Mouse (Mus musculus): ENCODE measurements around the gene Atrn. TPM values are rescaled to one million over a fixed set of nuclear protein-coding genes. Genes with fewer than 3 reads are reported as not detected.

Gene Atrn
- polyA plus RNA-seq, 1 experiment from 2014 or later, result 3.0 TPM

DNA sequence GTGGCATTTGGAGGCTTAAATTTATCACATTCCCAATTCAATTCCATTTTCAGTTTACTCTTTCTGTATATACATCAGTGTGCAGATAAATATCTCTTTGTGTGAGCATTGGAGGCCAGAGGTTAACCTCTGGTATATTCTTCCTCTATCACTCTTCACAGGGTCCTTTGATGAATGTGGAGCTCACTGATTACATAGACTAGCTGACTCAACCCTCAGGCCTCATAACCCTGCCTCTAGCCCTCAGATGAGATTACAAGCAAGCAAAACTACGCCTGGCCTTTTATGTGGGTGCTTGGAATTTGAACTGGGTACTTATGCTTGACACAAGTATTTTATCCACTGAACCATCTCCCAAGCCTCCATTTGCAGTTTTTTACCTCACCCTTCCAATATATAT lies 68.6 kb downstream of the Atrn start:
- Histone ChIP-seq H3K4me1 (ENCODE audit: control insufficient read depth, low read depth, low read length) (peaks cover 60% of the 10 kb centered on the region), H3K9me3 (replicated peaks; ENCODE audit: control insufficient read depth, low read length) (no peaks in the 10 kb centered on the region), H3K27me3 (ENCODE audit: control insufficient read depth, insufficient read depth, low read depth, low read length) (no peaks in the 10 kb centered on the region), H3K9ac (ENCODE audit: low read depth, low read length) (no peak overlapping the region), H3K27ac (ENCODE audit: low read length) (peak overlapping the region; percentile 83), H3K4me2 (ENCODE audit: low read depth, low read length) (peak overlapping the region; percentile 25; the same call in 1 of the 2 replicates), H3K4me3 (ENCODE audit: low read depth, low read length) (no peak overlapping the region), H3K36me3 (ENCODE audit: control insufficient read depth, insufficient read depth) (peaks cover 4% of the 10 kb centered on the region)
- WGBS (ENCODE audit: insufficient replicate concordance), result 12% methylated on average over 1 of the region's 1 CpGs
- ATAC-seq (ENCODE audit: low read depth), result peak; percentile 86

- H3K4me2 ChIP-seq (ENCODE audit: low read depth, low read length), result peak overlapping the region; percentile 25
- peak; percentile 81 for ATAC-seq (ENCODE audit: low read depth)
- H3K27me3 ChIP-seq (ENCODE audit: control insufficient read depth, insufficient read depth, low read depth, low read length), result no peaks in the 10 kb centered on the region
- H3K36me3 ChIP-seq (ENCODE audit: control insufficient read depth, insufficient read depth), result peaks cover 10% of the 10 kb centered on the region
- peaks cover 49% of the 10 kb centered on the region for H3K4me1 ChIP-seq (ENCODE audit: control insufficient read depth, low read depth, low read length)
- H3K4me3 ChIP-seq (ENCODE audit: low read depth, low read length), result no peak overlapping the region
- H3K9me3 ChIP-seq (replicated peaks; ENCODE audit: control insufficient read depth, low read length), result no peaks in the 10 kb centered on the region
- H3K9ac ChIP-seq (ENCODE audit: low read depth, low read length), result peak overlapping the region; percentile 27; the same call in 1 of the 2 replicates
- peak overlapping the region; percentile 68 for H3K27ac ChIP-seq (ENCODE audit: low read length)
Observed at GRCm38 (mm10) chr2:130977589-130977988, 71.3 kb downstream of the Atrn start.

DNA sequence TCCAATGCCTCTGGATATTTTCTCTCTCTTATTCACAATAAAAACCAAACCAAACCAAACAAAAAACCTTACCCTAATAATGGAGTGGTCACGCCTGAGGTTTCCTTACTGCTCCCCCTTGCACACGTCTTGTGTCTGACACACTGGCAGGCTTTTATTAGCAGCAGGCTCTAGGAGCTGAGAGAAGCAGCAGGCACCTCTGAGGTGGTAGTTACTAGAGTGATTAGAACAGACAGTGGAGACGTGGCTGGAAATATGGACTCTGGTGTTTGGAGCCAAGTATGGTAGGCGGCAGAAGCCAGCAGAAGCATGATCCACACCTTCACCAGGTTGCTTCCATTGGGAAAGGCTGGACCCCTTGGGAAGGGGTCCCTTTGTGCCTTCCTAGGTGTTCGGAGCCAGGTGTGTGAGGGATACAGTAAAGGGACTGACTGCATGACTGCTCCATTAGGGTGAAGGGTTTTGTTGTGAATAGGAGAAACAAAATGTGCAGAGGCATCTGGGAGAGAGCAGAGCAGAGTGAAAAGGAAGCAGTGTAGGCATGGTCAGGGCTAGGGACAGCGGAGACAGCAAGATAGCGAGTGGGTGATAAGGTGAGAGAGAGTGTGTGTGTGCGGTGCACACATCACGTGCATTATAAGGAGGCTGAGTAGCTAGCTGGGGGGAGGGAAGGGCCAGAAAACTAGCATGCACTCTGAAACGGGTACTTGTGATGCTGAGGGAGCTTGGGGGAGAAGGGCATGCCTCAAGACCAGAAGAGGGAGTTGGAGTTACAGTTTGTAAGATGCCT lies 72.0 kb downstream of the Atrn start:
- peak overlapping the region; percentile 64 for H3K27ac ChIP-seq (ENCODE audit: low read length)
- 0 out of 2 replicates have a peak overlapping the region, but pooled peaks have one; percentile 9 for H3K4me3 ChIP-seq (ENCODE audit: low read depth, low read length)
- H3K4me2 ChIP-seq (ENCODE audit: low read depth, low read length), result peak overlapping the region; percentile 25
- H3K36me3 ChIP-seq (ENCODE audit: control insufficient read depth, insufficient read depth), result peaks cover 14% of the 10 kb centered on the region
- no peaks in the 10 kb centered on the region for H3K27me3 ChIP-seq (ENCODE audit: control insufficient read depth, insufficient read depth, low read depth, low read length)
- peaks cover 48% of the 10 kb centered on the region for H3K4me1 ChIP-seq (ENCODE audit: control insufficient read depth, low read depth, low read length)
- WGBS (ENCODE audit: insufficient replicate concordance), result 35% methylated on average over 10 of the region's 10 CpGs
- H3K9ac ChIP-seq (ENCODE audit: low read depth, low read length), result peak overlapping the region; percentile 27; the same call in 1 of the 2 replicates
- no peaks in the 10 kb centered on the region for H3K9me3 ChIP-seq (replicated peaks; ENCODE audit: control insufficient read depth, low read length)
- ATAC-seq (ENCODE audit: low read depth), result peak; percentile 70

DNA sequence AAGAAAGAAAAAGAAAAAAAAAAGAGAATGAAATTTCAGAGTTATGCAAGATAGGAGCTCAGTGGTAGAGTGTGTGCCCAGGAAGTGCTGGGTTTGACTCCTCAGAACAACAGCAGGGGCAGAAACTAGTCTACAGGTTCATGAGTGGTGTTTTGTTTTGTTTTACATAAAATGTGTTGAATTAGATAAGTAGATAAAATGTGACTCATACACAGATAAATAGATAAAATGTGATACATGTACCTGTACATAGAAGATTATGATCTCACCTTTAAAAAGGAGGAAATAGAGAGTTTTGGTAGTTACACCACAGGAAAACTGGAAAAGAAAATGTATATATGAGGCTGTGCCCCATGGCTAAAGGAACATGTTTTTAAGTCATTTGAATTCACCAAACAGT lies 72.8 kb downstream of the Atrn start:
- no peaks in the 10 kb centered on the region for H3K9me3 ChIP-seq (replicated peaks; ENCODE audit: control insufficient read depth, low read length)
- H3K4me2 ChIP-seq (ENCODE audit: low read depth, low read length), result no peak overlapping the region
- no peak overlapping the region for H3K4me3 ChIP-seq (ENCODE audit: low read depth, low read length)
- H3K36me3 ChIP-seq (ENCODE audit: control insufficient read depth, insufficient read depth), result peaks cover 11% of the 10 kb centered on the region
- H3K4me1 ChIP-seq (ENCODE audit: control insufficient read depth, low read depth, low read length), result peaks cover 42% of the 10 kb centered on the region
- no peaks in the 10 kb centered on the region for H3K27me3 ChIP-seq (ENCODE audit: control insufficient read depth, insufficient read depth, low read depth, low read length)
- H3K27ac ChIP-seq (ENCODE audit: low read length), result no peak overlapping the region; the same call in 1 of the 2 replicates
- no peak overlapping the region for H3K9ac ChIP-seq (ENCODE audit: low read depth, low read length)
- ATAC-seq (ENCODE audit: low read depth), result no peak

- no peak overlapping the region for H3K9ac ChIP-seq (ENCODE audit: low read depth, low read length)
- no peak for ATAC-seq (ENCODE audit: low read depth)
Observed at GRCm38 (mm10) chr2:130992818-130993217, 86.5 kb downstream of the Atrn start.

DNA sequence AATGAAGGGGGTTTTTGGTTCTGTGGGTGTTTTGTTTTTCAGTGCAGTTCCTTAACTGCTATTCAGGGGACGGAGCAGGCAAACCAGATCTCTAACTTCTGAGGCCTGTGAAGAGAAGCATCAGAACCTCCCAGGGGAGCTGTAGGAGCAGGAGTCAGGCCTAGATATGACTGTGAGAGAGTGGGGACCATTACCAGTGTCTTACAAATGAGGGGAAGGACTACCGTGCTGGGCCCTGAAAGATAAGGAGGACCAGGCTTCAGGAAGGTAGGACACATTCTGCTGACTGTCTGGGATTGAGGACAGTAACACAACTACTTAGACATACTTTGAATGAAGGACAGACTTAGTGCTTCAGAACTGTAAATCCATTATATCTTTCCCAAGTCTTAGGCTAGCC lies 102.8 kb downstream of the Atrn start:
- H3K36me3 ChIP-seq (ENCODE audit: control insufficient read depth, insufficient read depth), result 0 out of 2 replicates have a peak, but pooled peaks cover 3% of the 10 kb centered on the region
- H3K27ac ChIP-seq (ENCODE audit: low read length), result no peak overlapping the region
- H3K9me3 ChIP-seq (replicated peaks; ENCODE audit: control insufficient read depth, low read length), result no peaks in the 10 kb centered on the region
- no peak overlapping the region for H3K4me3 ChIP-seq (ENCODE audit: low read depth, low read length)
- no peaks in the 10 kb centered on the region for H3K27me3 ChIP-seq (ENCODE audit: control insufficient read depth, insufficient read depth, low read depth, low read length)
- H3K4me1 ChIP-seq (ENCODE audit: control insufficient read depth, low read depth, low read length), result no peaks in the 10 kb centered on the region
- 30% methylated on average over 2 of the region's 2 CpGs for WGBS (ENCODE audit: insufficient replicate concordance)
- H3K4me2 ChIP-seq (ENCODE audit: low read depth, low read length), result no peak overlapping the region
- ATAC-seq (ENCODE audit: low read depth), result no peak
- no peak overlapping the region for H3K9ac ChIP-seq (ENCODE audit: low read depth, low read length)

More at GRCm38 (mm10) chr2:130992818-130993217, 86.5 kb downstream of the Atrn start:
- Histone ChIP-seq H3K36me3 (ENCODE audit: control insufficient read depth, insufficient read depth) (peaks cover 2% of the 10 kb centered on the region; the same call in 1 of the 2 replicates), H3K4me2 (ENCODE audit: low read depth, low read length) (no peak overlapping the region), H3K27me3 (ENCODE audit: control insufficient read depth, insufficient read depth, low read depth, low read length) (no peaks in the 10 kb centered on the region), H3K9me3 (replicated peaks; ENCODE audit: control insufficient read depth, low read length) (no peaks in the 10 kb centered on the region), H3K4me3 (ENCODE audit: low read depth, low read length) (no peak overlapping the region), H3K4me1 (ENCODE audit: control insufficient read depth, low read depth, low read length) (no peaks in the 10 kb centered on the region), H3K27ac (ENCODE audit: low read length) (no peak overlapping the region)
- 79% methylated on average over 2 of the region's 2 CpGs for WGBS (ENCODE audit: insufficient replicate concordance)

GRCm38 (mm10) chr2:131010566-131010965 lies 104.3 kb downstream of the Atrn start:
- Histone ChIP-seq H3K4me2 (ENCODE audit: low read depth, low read length) (no peak overlapping the region), H3K36me3 (ENCODE audit: control insufficient read depth, insufficient read depth) (peaks cover 3% of the 10 kb centered on the region), H3K4me1 (ENCODE audit: control insufficient read depth, low read depth, low read length) (no peaks in the 10 kb centered on the region), H3K9ac (ENCODE audit: low read depth, low read length) (no peak overlapping the region), H3K27ac (ENCODE audit: low read length) (no peak overlapping the region), H3K4me3 (ENCODE audit: low read depth, low read length) (no peak overlapping the region), H3K9me3 (replicated peaks; ENCODE audit: control insufficient read depth, low read length) (no peaks in the 10 kb centered on the region), H3K27me3 (ENCODE audit: control insufficient read depth, insufficient read depth, low read depth, low read length) (no peaks in the 10 kb centered on the region)
- ATAC-seq (ENCODE audit: low read depth), result no peak
- 79% methylated on average over 1 of the region's 1 CpGs for WGBS (ENCODE audit: insufficient replicate concordance)

DNA sequence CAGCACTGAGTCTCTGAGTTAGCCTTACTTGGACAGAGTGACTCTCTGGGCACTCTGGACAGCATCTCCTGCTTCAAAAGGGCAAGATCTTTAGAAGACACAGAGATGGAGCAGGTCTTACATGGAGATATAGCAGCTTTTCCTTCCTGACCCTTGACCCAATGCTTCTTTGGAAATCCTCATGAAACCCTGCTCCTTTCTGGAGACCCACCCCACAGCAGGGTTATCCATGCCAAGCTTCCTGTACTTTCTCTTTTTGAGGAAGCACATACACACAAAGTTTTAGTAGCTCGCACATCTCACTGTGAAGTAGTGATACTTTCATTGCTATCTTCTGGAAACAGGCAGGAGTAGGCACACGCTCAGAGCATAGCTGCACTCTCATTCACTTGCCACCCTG lies 118.9 kb downstream of the Atrn start:
- 71% methylated on average over 2 of the region's 2 CpGs for WGBS (ENCODE audit: insufficient replicate concordance)
- Histone ChIP-seq H3K36me3 (ENCODE audit: control insufficient read depth, insufficient read depth) (peaks cover 8% of the 10 kb centered on the region; the same call in 1 of the 2 replicates), H3K4me3 (ENCODE audit: low read depth, low read length) (no peak overlapping the region), H3K4me1 (ENCODE audit: control insufficient read depth, low read depth, low read length) (peaks cover 2% of the 10 kb centered on the region; the same call in 1 of the 2 replicates), H3K27ac (ENCODE audit: low read length) (no peak overlapping the region), H3K4me2 (ENCODE audit: low read depth, low read length) (no peak overlapping the region), H3K9ac (ENCODE audit: low read depth, low read length) (no peak overlapping the region), H3K9me3 (replicated peaks; ENCODE audit: control insufficient read depth, low read length) (no peaks in the 10 kb centered on the region), H3K27me3 (ENCODE audit: control insufficient read depth, insufficient read depth, low read depth, low read length) (no peaks in the 10 kb centered on the region)
- no peak for ATAC-seq (ENCODE audit: low read depth)

DNA sequence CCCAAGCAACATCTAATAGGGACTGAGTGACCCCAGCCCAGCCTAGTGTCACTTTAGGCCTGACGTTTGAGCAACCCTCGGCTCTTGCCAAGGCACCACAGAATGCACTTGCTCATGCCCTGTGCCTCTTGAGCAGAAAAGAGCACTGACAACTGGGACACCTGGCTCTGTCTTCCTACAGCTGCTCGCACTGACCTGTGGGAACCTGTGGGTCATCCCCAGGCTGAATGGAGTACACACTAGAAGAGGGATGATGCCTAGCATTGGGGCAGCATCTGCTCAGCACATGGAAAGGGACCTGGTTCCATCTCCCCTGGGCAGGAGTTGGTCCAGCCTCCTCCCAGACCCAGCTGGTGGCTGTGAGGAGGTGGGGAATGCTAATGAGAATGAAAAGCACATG lies 120.6 kb downstream of the Atrn start:
- Histone ChIP-seq H3K9me3 (replicated peaks; ENCODE audit: control insufficient read depth, low read length) (no peaks in the 10 kb centered on the region), H3K36me3 (ENCODE audit: control insufficient read depth, insufficient read depth) (peaks cover 2% of the 10 kb centered on the region; the same call in 1 of the 2 replicates)

More for the DNA sequence above, 120.6 kb downstream of the Atrn start:
- H3K27me3 ChIP-seq (ENCODE audit: control insufficient read depth, insufficient read depth, low read depth, low read length), result no peaks in the 10 kb centered on the region
- H3K9ac ChIP-seq (ENCODE audit: low read depth, low read length), result no peak overlapping the region
- H3K4me2 ChIP-seq (ENCODE audit: low read depth, low read length), result no peak overlapping the region
- H3K27ac ChIP-seq (ENCODE audit: low read length), result no peak overlapping the region
- no peak overlapping the region for H3K4me3 ChIP-seq (ENCODE audit: low read depth, low read length)
- no peak for ATAC-seq (ENCODE audit: low read depth)
- 74% methylated on average over 3 of the region's 3 CpGs for WGBS (ENCODE audit: insufficient replicate concordance)
- H3K4me1 ChIP-seq (ENCODE audit: control insufficient read depth, low read depth, low read length), result peaks cover 11% of the 10 kb centered on the region
